Mouse (Mus musculus) megakaryocyte, embryonic 14.5 days (primary cell): ENCODE data around the gene Srgap3. TPM values are rescaled to one million over a fixed set of nuclear protein-coding genes. Genes with fewer than 3 reads are reported as not detected.

Experiments
- H3K27me3 ChIP-seq: replicated peaks from 2 replicates; pipeline ENCODE3; 2012; ENCODE audit warnings: inconsistent platforms
- H3K36me3 ChIP-seq: replicated peaks from 2 replicates; pipeline ENCODE3; 2012; ENCODE audit warnings: low read length, inconsistent platforms, mixed read lengths
- H3K4me1 ChIP-seq: 2 replicates; pipeline ENCODE4 v1.6.1; 2012; ENCODE audit warnings: inconsistent platforms
- H3K4me3 ChIP-seq: replicated peaks from 2 replicates; pipeline ENCODE3; 2012; ENCODE audit warnings: moderate library complexity, mild to moderate bottlenecking, inconsistent platforms
- H3K9me3 ChIP-seq: 2 replicates; pipeline ENCODE4 v1.6.1; 2012; ENCODE audit warnings: inconsistent platforms
- FLI1 ChIP-seq: IDR thresholded peaks from 2 replicates; pipeline ENCODE4 v1.6.1; 2012; ENCODE audit warnings: low read length, inconsistent platforms, mixed read lengths
- GATA1 ChIP-seq: IDR thresholded peaks from 3 replicates; pipeline ENCODE4 v1.6.1; 2012; ENCODE audit warnings: mixed read lengths, low read length, inconsistent platforms, borderline replicate concordance
- polyA plus RNA-seq: library from polyadenylated mRNA; stranded (reverse); fragments of >175 nt; gene quantifications from 2 replicates; pipeline ENCODE4 v1.2.3, GENCODE M21; 2012; ENCODE audit warnings: low replicate concordance; ENCODE audit not compliant: insufficient read depth

Gene Srgap3
- 8.3 and 10.8 TPM in 2 replicates for polyA plus RNA-seq

GRCm38 (mm10) chr6:112946895-112947436 is at the start of gene Srgap3:
Gene Srgap3, minus strand, starts transcription at chr6:112947266.
- TF ChIP-seq FLI1 = no peak
- no peak for TF ChIP-seq GATA1
- no peaks in the 10 kb centered on the region for H3K9me3 ChIP-seq
- peaks cover 21% of the 10 kb centered on the region for H3K36me3 ChIP-seq
- no peaks in the 10 kb centered on the region for H3K27me3 ChIP-seq
- H3K4me1 ChIP-seq = peaks cover 89% of the 10 kb centered on the region
- peak within 1 kb of the TSS; percentile 98 for H3K4me3 ChIP-seq

- Histone ChIP-seq H3K4me3 (no peak overlapping the region), H3K9me3 (peaks cover 8% of the 10 kb centered on the region; the same call in 1 of the 2 replicates), H3K4me1 (peaks cover 20% of the 10 kb centered on the region), H3K36me3 (no peaks in the 10 kb centered on the region), H3K27me3 (no peaks in the 10 kb centered on the region)
- TF ChIP-seq GATA1 = no peak
- no peak for TF ChIP-seq FLI1
Observed at GRCm38 (mm10) chr6:112995708-112996107, 48.6 kb upstream of the Srgap3 start.

DNA sequence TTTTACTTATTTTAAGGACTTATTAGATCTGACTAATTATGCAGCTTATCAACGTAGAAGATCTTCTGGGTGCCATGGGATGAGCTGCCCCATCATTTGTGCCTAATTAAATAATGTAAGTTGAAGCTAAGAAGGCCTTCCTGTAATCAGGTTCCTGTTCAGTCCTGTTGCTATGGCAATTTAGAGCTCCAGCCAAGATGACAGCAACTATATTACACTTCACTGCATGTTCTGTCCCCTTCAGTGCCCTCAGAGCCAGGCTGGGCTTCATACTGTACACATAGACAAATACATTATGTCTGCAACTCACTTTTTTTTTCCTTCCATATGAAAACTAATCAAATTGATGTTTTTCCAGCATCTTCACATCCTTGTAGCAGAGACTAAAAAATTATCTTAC is 43.1 kb upstream of the Srgap3 start:
- H3K36me3 ChIP-seq = no peaks in the 10 kb centered on the region
- no peaks in the 10 kb centered on the region for H3K9me3 ChIP-seq
- H3K4me3 ChIP-seq = no peak overlapping the region
- peaks cover 11% of the 10 kb centered on the region; the same call in 1 of the 2 replicates for H3K4me1 ChIP-seq
- no peak for TF ChIP-seq GATA1
- no peak for TF ChIP-seq FLI1
- H3K27me3 ChIP-seq = peaks cover 6% of the 10 kb centered on the region

- no peaks in the 10 kb centered on the region for H3K9me3 ChIP-seq
- peaks cover 8% of the 10 kb centered on the region for H3K27me3 ChIP-seq
- H3K36me3 ChIP-seq = no peaks in the 10 kb centered on the region
- H3K4me3 ChIP-seq = no peak overlapping the region
- TF ChIP-seq FLI1 = no peak
- no peak for TF ChIP-seq GATA1
- peaks cover 19% of the 10 kb centered on the region for H3K4me1 ChIP-seq
Observed at GRCm38 (mm10) chr6:112985362-112986314, 38.6 kb upstream of the Srgap3 start.

GRCm38 (mm10) chr6:112982241-112982640 is 35.2 kb upstream of the Srgap3 start:
- H3K4me3 ChIP-seq = no peak overlapping the region
- peaks cover 6% of the 10 kb centered on the region for H3K27me3 ChIP-seq
- peaks cover 26% of the 10 kb centered on the region for H3K4me1 ChIP-seq
- TF ChIP-seq GATA1 = no peak
- no peak for TF ChIP-seq FLI1
- H3K36me3 ChIP-seq = no peaks in the 10 kb centered on the region
- H3K9me3 ChIP-seq = no peaks in the 10 kb centered on the region

- H3K9me3 ChIP-seq = no peaks in the 10 kb centered on the region
- H3K36me3 ChIP-seq = peaks cover 4% of the 10 kb centered on the region
- no peak overlapping the region for H3K4me3 ChIP-seq
- peaks cover 2% of the 10 kb centered on the region for H3K27me3 ChIP-seq
- H3K4me1 ChIP-seq = peaks cover 34% of the 10 kb centered on the region
- no peak for TF ChIP-seq FLI1
- TF ChIP-seq GATA1 = no peak
Observed at GRCm38 (mm10) chr6:112978947-112979346, 31.9 kb upstream of the Srgap3 start.

GRCm38 (mm10) chr6:112977246-112977645 is 30.2 kb upstream of the Srgap3 start:
- H3K4me3 ChIP-seq = no peak overlapping the region
- H3K36me3 ChIP-seq = peaks cover 4% of the 10 kb centered on the region
- peaks cover 42% of the 10 kb centered on the region for H3K4me1 ChIP-seq
- no peak for TF ChIP-seq FLI1
- no peak for TF ChIP-seq GATA1
- H3K9me3 ChIP-seq = no peaks in the 10 kb centered on the region
- no peaks in the 10 kb centered on the region for H3K27me3 ChIP-seq

DNA sequence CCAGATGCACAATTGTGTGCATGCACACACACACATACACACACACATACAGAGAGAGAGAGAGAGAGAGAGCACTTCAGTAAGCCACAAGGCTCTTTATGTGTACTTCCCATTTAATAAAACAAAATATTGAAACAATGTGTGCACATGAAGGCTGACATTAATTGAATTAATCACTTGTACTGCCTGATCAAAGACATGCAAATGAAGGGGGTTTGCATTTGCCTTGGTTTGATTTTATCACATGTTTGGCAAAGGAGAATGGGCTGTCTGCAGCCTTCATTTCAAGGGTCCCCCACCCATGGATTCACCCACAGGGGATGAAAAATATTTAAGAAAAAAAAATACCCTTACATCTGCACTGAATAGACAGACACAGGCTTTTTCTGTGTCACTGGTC is 29.5 kb upstream of the Srgap3 start:
- TF ChIP-seq FLI1 (no peak), GATA1 (no peak)
- H3K27me3 ChIP-seq = no peaks in the 10 kb centered on the region
- no peak overlapping the region for H3K4me3 ChIP-seq
- peaks cover 4% of the 10 kb centered on the region for H3K36me3 ChIP-seq
- H3K4me1 ChIP-seq = peaks cover 49% of the 10 kb centered on the region
- no peaks in the 10 kb centered on the region for H3K9me3 ChIP-seq

DNA sequence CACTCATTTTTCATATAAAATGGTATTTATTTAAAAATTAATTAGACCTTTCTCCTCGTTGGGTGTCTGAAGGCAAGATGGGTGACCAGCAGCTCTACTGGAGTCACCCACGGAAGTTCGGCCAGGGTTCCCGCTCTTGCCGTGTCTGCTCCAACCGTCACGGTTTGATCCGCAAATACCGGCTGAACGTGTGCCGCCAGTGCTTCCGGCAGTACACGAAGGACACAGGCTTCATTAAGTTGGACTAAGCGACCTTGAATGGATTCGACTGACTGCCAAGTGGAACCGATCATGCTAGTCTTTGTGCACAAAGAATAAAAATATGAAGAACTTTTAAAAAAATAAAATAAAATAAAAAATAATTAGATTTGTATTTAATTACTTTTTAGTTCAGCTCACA is 29.1 kb upstream of the Srgap3 start:
- TF ChIP-seq GATA1 (no peak), FLI1 (no peak)
- Histone ChIP-seq H3K36me3 (peaks cover 4% of the 10 kb centered on the region), H3K9me3 (no peaks in the 10 kb centered on the region), H3K4me3 (no peak overlapping the region), H3K27me3 (no peaks in the 10 kb centered on the region), H3K4me1 (peaks cover 53% of the 10 kb centered on the region)

- TF ChIP-seq FLI1 (no peak), GATA1 (no peak)
- no peaks in the 10 kb centered on the region for H3K27me3 ChIP-seq
Observed at GRCm38 (mm10) chr6:112973786-112974720, 27.0 kb upstream of the Srgap3 start.

More at GRCm38 (mm10) chr6:112973786-112974720, 27.0 kb upstream of the Srgap3 start:
- H3K36me3 ChIP-seq = peaks cover 7% of the 10 kb centered on the region
- H3K4me3 ChIP-seq = no peak overlapping the region
- peaks cover 65% of the 10 kb centered on the region for H3K4me1 ChIP-seq
- H3K9me3 ChIP-seq = no peaks in the 10 kb centered on the region
